Mouse (Mus musculus) embryo, embryonic 11 days (tissue): ENCODE data around the gene Scn3b.

Experiments used
- DNase-seq: peaks from one replicate; pipeline ENCODE4 v3.0.0-alpha.2; 2015

The Scn3b gene

DNA sequence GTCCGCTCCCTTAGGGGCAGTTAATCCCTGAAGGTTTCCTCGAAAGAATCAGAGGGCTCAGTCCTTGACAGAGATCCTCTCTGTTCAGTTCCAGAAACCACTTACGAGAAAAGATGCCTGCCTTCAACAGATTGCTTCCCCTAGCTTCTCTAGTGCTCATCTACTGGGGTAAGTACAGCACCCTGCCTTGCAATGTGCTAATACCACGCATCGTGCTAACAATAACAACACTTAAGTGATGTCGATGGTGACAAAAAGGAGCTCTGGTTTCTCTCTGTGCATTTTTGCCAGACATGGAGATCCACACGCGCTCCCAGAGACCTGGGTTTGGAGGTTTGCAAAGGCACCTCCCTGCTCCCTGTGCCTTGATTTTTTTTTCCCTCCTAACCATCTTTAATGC is 863 bp downstream of the Scn3b start:
- peak; percentile 5 for DNase-seq

- no peak for DNase-seq
Observed at GRCm38 (mm10) chr9:40271075-40271474, 2.1 kb downstream of the Scn3b start.

- DNase-seq: no peak
Observed at GRCm38 (mm10) chr9:40272822-40273221, 3.8 kb downstream of the Scn3b start.

DNA sequence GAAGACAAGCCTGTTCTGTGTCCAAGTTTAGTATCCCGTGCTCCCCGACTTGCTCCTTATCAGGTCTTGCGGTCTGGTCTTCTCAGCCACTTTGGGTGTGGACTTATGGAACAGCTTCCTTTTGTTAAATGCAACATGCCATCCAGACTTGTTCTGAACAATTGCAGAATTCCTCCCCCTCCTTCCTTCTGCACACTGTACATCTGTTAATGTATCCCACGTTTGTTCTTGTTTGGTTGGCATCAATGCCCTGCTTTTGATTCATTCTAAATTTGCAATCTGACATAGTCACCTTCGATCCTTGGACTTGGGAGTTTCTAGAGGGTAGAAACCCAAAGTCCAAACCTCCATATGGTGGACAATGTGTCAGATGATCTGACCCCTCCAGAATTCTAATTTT is 6.9 kb downstream of the Scn3b start:
- DNase-seq: no peak

- DNase-seq: no peak
Observed at GRCm38 (mm10) chr9:40277671-40278070, 8.7 kb downstream of the Scn3b start.

- DNase-seq: no peak
Observed at GRCm38 (mm10) chr9:40279438-40279837, 10.4 kb downstream of the Scn3b start.

- DNase-seq: no peak
Observed at GRCm38 (mm10) chr9:40282968-40283367, 14.0 kb downstream of the Scn3b start.

DNA sequence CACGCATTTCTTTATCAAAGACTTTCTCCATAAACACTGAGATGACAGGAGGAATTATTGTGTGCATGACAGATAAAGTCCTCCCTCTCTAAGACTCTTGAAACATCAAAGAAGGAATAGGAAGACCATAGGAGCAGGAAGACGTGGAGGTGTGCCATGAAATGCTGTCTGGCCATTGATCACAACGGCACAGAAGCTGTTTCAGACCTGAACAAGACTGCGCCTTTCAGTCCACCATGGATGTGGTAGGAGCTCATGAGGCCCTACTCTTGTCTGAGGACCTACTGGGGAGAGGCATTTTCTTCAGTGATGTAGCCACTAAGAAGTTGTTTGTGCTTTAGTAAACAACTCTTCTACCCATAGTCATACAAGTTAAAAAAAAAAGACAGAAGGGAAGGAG is 23.5 kb downstream of the Scn3b start:
- DNase-seq: no peak

DNA sequence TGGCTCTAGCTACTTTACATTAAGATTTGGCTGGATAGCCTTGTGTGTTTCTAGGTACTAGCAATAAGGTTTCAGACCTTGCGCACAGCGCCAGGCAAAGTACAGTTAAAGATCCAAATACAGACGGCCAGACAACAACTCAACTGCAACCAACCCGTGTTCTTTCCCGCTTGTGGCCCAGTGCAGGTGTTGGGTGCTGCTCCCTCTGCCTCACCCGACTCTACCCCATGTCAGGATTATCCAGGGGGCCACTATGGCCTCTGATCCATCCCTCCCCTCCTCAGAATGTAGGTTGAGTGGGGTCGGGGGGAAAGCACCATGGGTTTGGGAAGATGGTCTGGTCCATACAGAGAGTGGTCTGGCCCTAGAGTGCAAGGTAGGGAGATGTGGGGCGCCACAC is 24.3 kb downstream of the Scn3b start:
- DNase-seq: no peak

- no peak for DNase-seq
Observed at GRCm38 (mm10) chr9:40293740-40294139, 24.7 kb downstream of the Scn3b start.

GRCm38 (mm10) chr9:40294210-40294609 is 25.2 kb downstream of the Scn3b start:
- no peak for DNase-seq

DNA sequence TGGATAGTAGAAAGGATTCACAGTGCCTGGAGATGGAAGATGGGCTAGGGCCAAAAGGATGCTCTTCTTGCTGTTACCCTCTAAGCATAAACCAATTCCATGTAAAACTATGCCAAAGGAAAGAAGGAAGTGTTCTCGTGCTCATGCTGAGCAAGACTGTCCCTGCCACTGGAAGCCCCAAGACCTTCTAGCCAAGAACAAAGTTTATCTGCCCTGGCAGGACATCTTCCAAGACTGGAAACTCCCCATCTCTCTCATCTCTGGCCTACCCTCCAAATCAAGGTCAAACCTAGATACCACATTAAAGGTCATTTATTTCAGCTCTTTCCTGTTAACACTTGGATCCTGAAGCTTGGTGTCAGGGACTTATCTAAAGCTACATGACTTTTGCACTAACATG is 25.8 kb downstream of the Scn3b start:
- no peak for DNase-seq

DNA sequence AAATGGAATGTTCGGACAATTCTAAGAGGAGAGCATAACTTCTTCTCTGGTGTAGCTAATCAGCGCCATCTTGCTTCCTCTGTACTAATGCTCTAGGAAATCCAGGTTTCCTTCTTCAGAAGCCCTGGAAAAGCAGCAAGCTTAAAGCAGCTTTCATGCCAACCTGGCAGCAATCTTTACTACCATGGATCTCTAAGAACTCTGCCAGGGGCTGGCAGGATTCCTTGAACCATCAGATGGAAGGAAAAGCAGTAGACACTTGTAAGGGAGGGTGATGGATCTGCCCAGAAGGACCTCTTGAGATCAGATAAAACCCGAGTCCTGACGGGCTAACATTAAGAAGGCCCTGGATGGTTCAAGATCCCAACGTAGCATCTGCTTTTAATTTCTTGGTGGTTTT is 27.2 kb downstream of the Scn3b start:
- DNase-seq: no peak

DNA sequence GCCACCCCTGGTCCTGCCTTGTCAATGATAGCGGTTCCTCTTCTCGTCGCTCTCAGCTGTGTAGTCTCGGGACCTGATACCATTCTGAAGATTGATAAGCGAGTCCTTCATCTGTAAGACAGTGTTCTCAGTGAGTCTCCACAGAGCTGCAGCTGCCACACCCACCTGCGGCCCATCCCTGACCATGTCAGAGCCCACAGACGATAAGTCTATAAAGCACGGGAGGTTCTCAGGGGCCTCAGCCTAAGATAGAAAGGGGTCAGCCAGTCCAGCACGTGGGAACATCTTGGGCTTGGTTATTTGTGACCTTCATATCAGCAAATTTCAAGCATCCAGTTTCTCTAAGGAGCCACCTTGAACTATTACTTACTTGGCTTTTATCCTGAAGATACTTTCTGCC is 29.0 kb downstream of the Scn3b start:
- no peak for DNase-seq

GRCm38 (mm10) chr9:40299323-40299722 is 30.3 kb downstream of the Scn3b start:
- DNase-seq: no peak

DNA sequence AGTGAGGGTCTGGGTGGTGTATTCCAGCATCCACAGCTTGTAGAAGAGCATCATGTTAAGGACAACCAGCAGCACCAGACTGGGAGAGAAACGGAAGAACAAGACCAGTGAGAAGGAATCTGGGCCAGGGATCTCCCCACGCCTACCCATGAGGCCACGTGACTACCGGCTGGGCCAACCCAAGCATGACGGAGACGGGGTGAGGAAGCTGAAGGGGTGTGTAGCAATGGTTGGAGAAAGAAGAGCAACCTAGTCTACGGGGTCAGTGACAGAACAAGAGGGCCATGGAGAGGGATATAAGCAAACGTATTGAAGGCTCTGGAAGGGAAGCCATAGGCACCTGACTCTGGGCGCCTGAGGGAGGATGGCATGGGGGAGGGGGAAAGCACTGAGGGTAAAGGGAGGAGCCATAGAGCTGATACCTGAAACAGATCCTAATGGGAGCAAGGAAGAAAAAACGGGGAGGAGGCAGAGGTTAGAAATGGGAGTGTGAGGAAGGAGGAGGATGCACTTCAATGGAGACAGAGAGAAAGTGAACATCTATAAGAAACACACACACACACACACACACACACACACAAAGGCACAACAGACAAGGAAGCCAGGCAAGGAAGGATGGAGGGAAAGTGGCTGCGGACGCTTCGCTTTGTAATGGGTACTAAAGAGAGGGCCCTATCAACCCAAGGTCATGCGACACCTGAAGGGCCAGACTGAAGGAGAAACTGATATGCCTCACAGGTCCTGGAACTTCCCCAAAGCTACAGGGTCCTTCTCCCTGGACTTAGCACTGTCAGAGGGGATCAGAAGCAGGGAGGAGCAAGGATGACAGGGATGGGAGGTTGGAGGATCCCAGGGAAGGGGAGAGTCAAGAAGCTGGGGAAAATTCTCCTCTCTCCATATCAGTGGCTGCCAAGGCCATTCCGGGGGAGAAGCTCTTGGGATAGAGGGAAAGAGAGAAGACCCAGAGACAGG is 31.3 kb downstream of the Scn3b start:
- DNase-seq: no peak

DNA sequence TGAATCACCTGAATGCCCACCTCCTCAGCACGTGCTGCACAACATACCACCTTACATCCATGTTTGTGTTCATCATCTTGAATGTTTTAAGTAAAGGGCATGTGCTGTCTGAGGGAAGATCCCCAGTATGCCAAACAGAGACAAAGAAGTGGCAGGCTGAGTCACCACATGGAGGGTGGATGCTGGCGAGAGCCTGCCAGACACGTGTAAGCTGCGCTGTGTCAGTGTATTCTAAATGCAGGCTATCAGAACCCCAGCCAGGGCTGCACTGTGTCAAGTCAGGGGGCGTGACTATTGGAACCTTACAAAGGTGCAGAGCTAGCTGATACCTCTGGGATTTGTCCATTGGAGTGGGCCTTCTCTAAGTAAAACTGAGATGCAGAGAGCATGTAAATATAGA is 32.5 kb downstream of the Scn3b start:
- DNase-seq: no peak

DNA sequence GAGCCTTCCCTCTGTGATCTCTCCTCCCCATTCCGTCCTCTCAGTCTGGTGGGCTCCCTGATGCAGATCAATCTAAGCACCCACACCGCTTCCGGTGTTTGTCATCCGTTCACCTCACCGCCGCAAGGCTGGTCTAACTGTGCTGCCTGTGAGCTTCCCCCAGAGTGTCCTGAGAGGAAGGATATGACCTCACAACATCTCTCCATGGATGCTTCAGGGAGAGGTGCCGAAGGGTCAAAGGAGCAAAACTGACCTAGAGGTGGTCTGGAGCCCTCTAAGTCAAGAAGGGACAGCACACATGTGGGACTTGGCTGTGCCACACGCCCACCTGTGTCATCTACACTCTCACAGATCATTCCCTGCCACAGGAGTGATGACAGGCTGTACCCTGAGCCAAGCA is 33.4 kb downstream of the Scn3b start:
- no peak for DNase-seq

DNA sequence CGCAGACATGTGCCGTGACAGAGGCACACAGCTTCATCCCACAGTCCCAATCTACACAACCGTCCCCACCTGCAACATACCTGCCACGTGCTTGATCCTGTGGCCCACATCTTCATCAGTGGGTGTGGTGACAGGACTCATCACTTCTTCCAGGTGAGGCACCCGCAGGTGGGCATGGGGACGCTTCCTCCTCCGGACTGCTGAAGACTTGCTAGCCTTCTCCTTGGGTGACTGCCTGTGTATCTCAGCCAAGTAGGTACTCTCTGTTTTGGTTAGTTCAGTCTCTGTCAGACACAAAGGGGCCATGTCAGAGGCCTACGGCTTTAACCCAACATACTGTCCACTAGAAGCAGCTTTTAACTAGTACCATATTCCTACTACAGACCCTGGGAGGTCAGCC is 35.2 kb downstream of the Scn3b start:
- no peak for DNase-seq

DNA sequence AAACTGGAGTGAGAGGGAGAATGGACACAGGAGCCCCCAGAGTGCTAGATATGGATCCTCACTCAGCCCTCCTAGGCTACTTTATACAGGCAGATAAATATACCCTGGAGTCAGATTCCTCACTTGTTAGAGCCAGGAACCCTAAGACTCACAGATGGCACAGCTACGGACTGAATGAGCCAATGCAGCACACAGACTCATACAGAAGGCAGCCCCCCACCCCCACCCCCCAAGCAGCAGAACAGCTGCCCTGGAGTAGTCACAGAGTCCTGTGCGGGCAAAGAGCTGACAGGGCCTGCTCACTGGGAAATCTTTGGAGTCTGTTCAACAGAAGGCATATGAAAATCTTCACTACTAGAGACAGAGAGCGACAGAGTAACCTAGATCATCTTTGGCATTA is 38.3 kb downstream of the Scn3b start:
- DNase-seq: no peak

DNA sequence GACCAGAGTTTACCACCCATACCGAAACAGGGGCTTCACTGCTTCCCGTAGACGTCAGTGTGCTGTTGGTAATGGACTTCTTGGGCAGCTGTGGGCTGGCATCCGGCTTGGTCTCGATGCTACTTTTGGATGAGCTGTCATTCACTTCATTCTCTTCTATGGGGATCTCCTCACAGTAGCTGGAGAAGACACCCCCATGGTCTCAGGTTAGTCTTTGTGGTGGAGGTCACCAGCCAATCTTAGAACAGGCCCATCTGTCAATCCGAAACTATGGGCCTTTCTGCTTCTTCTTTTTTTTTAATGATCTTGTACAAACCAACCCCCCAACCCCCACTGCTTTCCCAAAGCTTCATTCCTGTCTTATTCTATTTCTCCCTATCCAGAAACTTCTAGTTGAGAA is 40.9 kb downstream of the Scn3b start:
- no peak for DNase-seq

GRCm38 (mm10) chr9:40311813-40312212 is 42.8 kb downstream of the Scn3b start:
- no peak for DNase-seq

DNA sequence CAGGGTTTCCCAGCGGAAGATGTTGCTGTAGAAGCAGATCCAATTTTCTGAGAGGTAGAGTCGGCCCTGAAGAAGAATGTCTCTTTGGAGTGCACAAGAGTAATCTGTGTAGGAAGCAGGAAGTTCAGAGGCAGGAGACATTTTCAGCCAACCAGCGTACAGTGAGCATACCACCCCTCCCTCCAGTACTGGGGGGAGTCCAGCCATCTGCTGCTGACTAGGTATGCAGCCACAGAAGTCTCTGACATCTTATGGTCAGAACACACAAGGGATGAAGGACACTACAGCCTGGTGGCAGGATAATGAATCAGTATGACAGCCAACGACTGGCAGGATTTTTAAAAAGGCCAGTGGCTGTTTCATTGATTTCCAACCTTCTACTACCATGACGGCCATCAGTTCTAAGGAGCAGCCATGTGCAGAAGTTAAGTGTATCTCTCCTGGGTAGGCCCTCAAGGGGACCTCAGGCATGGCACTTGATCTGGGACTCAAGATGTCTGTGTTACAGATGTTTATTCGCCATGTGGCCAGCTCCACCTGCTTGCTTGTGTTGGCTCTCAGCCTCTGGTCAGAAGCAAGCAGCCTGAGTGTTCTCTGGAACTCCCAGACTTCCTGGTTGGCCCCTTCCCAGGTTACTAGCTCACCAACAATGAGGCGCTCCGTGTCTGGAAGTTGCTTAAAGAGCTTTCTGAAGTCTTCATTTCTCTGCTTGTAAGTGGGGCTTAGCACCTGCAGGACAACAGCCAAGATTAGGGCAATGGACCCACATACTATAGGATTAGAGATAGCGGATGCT is 48.0 kb downstream of the Scn3b start:
- DNase-seq: no peak

DNA sequence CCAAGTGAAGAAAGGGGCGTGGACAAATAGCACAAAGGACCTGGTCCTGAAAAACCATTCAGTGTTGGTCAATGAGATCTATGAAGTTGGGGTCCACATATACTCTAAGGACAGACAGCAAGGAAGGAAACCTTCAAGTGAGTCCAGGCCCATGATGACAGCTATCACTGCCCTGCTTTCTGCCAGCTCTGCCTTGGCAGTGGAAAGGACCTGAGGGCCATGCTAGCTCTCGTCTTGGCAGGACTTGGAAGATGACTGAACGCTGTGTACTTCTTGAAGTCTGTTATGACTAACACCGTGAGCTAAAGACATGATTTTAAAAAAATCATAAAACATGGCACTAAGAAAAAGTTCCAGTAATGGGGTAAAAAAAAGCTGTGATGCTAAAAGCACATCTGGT is 48.7 kb downstream of the Scn3b start:
- no peak for DNase-seq
